Mouse (Mus musculus) hindlimb bud, embryonic 11.5 days (tissue): ENCODE measurements at regions not wholly inside any gene's neighbourhood (a gene's known extent, or its start where the extent isn't known, plus 50 kb on each side); places are given as distances from the start of the nearest gene placed in this dataset.

Experiments used
- DNase-seq: peaks from one replicate; pipeline ENCODE4 v3.0.0-alpha.2; 2012; ENCODE audit warnings: low read depth, low spot score; ENCODE audit errors: extremely low spot score

DNA sequence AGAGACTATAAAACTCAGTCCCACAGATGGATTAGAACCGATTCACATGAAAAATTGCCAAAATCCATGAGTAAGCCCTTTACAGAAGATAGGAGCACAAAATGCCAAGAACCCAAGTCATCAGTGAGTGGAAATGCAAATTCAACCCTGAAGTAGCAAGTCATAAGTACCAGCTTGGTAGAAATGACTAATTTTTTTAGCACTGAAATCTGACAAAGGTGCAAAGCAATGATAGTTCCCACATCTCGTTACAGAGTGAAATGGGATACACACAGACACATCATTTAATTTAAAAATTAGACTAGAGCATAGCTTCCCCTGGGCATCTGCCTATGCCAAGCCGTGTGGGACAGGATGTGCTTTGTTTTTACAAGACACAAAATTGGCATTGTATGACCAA, 136.4 kb upstream of the Pum3 start:
- no peak for DNase-seq

DNA sequence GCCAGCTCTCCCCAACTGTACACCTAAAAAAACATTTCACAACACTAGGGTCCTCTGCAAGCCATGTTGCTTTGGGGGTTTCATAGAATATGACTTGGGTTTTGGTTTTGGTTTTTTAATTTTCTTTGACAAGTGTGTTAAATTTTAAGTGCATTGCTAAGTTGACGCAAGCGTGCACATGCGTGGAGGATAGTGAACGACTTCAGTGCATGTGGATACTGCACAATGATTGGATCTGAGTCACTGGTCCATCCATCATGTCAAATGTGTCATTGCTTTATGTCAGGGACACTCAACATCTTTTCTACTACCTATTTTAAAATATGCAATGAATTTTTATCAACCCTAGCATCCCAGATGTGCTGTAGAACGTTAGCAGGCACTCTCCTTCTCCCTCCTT, 134.5 kb upstream of the Pum3 start:
- DNase-seq, result no peak

DNA sequence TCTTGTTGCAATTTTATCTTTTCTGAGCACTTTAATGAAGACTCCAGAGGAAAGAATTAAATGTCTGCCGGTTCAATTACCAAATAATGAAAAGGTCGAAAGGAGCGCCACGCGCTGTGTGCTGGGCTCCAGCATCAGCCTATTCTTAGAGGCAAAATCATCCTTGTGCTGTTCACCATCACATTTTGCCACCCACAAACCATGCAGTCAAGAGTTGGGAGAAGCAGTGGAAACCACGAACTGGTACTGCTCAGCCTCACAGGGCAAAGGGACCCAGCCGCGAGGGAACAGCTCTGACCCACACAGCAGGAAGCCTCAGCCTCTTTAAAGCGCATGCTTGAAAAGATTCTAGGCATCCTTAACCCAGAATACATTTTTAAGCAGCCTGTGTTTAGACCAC, 134.0 kb upstream of the Pum3 start:
- no peak for DNase-seq

GRCm38 (mm10) chr19:27558199-27558598, 128.6 kb upstream of the Pum3 start:
- DNase-seq, result no peak

DNA sequence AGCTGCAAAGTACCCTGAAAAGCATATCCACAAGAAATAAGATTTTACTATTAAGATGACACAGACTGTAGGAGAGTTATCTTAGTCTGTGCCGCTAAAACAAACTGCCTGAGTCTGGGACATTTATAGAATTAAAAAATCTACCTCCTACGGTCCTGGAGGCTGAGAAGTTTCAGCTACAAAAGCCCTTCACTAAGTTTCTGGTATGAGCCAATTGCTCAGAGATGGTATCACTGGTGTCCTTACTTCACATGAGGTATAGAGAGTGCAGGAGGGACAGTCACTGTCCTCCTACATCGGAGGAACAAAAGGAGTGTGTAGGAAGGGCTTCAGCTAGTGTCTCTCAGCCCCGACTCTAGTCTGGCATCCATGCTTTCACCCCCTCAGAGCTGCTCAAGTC, 127.1 kb upstream of the Pum3 start:
- DNase-seq, result no peak

DNA sequence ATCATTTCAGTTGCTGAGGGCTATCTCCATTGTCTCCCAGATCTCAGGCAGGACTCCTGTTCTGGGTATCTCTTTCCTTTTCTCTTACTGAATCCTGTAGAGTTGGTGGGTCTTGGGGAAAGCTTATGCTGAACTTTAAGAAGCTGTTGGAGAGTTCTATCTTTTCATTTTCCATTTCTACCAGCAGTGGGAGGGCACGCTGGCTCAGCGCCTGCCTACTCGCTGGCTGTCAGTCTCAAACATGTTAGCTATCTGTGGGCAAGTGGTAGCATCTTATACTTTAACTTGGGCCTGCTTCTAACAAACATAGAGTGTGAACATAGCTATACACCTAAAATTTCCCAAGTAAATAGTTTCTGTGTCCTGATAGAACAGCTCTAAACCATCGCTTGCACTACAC, 125.2 kb upstream of the Pum3 start:
- no peak for DNase-seq

DNA sequence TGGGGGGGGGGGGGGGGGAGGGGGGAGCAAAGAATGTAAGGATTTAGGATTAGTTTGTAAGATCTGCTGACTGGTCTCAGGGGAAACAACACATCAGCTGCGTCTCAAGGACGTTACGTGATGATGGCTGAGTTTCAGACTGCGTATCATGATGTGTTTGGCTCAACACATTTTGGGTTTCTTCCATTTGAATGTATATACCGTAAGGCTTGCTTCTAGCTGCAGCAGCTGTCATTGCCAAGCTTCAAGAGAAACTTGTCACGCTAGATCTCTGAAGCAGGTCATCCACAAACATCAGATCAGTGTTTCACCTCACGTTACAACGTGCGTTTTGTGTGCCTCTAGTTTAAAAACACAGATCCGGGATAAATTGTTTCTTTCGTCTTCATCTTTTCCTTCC, 123.6 kb upstream of the Pum3 start:
- DNase-seq, result no peak

GRCm38 (mm10) chr19:27537746-27538145, 108.1 kb upstream of the Pum3 start:
- DNase-seq, result no peak

DNA sequence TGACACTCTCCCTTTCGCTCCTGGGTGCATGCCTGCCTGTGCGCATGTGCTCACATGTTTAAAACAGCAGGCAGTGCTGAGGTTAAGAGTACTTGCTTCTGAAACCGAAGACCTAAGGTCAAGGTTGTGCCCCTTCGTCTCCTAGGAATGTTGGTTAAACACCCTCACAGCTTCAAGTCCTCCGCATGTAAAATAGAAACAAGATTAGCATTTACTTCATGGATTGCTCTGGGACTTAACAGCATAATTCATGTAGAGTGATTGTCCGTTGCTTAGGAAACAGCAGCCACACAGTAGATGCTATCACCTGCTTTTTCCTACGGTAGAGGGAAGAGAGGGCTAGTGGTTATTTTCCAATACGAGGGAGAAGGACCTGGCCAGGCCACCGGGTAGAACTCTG, 107.4 kb upstream of the Pum3 start:
- no peak for DNase-seq

GRCm38 (mm10) chr19:27527940-27528558, 98.4 kb upstream of the Pum3 start:
- no peak for DNase-seq

DNA sequence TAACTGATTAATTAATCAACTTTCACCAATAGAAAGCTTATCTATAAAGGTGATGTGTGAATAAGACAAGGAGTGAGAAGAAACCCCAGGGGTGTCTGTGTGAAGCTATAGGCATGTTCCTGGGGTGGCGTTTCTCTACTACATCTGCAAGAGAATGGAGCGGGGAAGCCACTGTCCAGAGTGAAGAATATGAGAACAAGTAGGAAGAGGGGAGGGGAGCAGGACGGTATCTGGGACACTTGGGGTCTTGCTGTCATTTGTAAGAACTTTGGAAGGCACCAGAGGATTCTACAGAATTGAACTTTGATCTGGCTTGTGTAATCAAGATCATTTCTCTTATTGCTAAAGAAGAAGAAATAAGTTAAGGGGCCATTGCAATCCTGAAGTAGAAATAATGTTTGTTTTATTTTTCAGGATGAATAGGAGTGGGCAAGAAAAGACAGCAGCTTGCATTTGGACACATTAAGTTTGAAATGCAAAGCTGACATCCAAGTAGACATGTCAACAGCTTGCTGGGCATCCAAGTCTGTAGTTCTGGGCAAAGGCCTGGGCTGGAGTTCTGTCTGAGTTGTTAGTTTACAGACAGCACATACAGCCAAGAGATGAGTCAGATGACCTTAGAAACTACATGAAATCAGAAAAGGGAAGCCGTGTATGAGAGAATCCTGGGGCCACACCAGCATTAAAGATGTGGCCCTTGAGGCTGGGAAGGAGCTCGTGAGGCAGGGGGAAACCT, 89.9 kb upstream of the Pum3 start:
- DNase-seq, result no peak

DNA sequence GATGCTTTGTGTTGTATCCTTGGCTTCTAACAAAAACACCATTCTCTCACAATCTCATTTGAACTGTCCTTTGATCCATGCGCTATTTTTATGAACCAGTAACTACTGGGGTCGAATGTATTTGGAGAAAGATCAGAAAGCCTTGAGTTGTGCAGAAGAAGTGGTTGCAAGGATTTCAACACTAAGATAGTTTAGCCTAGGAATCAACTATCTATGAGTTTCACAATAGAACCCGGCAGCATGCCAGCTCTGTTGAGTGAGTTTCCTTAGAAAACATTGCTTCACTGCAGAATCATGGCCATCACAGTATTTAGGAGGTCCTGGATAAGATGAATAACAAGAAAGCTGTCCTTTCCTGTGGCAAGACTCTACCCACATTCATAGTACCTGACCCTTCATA, 84.6 kb upstream of the Pum3 start:
- no peak for DNase-seq

GRCm38 (mm10) chr19:27513535-27513934, 83.9 kb upstream of the Pum3 start:
- no peak for DNase-seq

DNA sequence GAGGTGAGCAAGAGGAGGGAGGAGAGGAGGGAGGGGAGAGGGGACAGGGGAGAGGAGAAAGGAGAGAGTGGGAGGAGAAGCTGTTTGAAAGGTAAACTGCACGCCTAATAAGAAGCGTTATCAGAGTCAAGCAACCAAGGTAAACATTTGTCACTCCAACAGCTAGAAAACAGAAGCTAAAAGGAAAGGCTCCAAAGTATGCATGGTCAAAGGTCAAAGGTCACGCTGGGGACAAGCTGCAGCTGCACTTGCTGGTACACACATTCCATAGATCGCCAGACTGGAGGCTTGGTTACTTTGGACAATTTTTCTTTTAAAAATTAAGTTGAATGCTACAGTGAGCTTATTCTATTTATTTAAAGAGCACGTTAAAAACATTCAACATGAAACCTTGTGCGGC, 81.7 kb upstream of the Pum3 start:
- DNase-seq, result peak; percentile 31

- DNase-seq, result no peak
Measured at GRCm38 (mm10) chr19:27509956-27510639, 80.5 kb upstream of the Pum3 start.

GRCm38 (mm10) chr19:27498278-27498677, 68.7 kb upstream of the Pum3 start:
- no peak for DNase-seq

DNA sequence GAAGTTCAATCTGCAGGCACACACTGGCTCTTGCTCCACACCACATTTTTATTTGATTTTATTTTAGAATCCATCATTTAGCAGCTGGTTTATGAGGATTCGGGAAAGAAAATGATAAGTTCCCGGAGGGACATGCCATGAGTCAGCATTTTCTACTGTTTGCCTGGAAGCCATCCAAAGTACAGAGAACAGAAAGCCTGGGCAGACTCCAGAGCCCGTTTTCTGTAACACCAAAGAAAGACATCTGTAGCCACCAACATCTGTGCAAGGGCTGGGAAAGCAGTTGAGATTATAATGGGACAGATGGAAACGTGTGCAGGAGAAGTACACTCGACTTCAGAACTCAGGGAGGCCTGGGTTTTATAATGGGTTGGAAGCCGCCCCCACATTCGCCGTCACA, 62.8 kb upstream of the Pum3 start:
- DNase-seq, result no peak

DNA sequence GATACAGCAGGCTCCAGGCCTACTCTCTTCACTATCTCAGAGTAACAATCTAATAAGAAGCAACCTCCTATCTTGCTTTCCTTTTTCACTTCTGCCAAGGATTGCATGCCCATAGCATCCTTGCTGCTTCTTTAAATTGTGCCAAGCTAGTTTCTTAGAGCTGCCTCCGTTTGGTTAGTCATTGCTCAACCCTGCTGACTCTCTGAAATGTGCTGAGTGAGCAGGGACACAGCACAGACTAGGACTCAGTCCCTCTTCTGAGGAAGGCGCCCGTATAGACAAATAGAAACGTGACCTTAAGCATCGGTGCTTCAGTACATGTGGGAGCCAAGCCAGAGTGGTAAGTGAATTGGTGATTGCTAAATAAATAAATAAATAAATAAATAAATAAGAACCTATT, 62.2 kb upstream of the Pum3 start:
- no peak for DNase-seq

DNA sequence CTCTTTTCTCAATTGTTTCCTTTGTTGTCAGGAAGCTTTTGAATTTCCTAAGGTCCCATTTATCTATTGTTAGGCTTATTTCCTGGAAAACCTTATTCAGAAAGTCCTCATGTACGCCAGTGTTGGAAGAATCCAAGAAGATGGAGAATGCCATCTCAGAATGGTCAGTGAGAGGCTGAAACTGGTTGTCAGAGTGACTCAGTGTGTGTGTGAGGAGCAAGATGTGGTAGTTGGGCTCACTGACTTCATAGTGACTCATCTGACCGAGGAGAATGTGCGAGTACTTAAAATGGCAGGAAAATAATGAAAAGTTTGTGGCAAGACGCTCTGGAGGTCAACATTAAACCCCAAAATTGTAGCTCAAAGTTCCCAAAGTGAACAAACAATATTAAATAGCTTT, 59.4 kb upstream of the Pum3 start:
- DNase-seq, result no peak
